Mouse (Mus musculus): ENCODE measurements around the gene Cnst. TPM values are rescaled to one million over a fixed set of nuclear protein-coding genes. Genes with fewer than 3 reads are reported as not detected.

Cnst gene
- total RNA-seq, 2 experiments from 2014 or later = 25.2 to 26.6 TPM

DNA sequence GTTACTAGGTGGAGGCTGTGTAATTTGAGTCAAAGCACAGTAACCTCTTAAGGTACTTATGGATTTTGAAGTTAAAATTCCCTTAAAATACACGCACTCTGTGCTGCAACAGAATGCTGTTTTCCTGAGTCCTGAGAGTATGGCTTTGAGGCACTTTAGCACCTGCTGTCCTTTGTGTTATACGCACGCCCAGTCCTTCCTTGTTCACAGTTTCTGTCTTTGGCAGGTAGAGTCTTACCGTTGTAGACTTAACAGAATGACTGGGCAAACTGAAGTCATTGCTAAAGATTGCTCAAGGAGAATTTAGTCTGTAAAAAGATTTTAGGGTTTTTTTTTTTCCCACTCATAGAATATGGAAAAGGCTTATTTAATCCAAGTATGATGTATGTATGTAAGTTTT, 5.8 kb downstream of the Cnst start:
- intact Hi-C loops (cut with DNase I) = loop anchor here (5.0 kb wide), 1 partner anchor 50 kb away; no protein-coding TSS in a partner anchor
- no peak for DNase-seq

DNA sequence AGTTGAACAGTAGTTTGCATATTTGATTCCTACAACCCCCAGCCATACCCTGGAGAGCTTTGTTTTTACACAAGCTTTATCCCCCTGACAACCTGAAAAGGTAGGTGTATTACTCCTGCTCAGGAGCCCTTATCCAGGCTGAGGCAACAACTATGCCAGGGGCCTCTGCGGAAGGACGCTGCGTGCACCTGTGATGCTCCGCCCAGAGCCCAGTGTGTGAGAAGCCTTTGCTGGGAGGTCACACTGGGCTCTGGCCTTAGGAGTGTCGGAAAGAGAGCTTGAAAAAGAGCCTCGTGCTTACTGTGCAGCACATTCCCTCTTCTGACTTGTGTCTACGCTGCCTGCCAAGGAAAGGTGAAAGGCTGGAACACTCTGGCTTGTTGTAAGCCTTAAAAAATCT, 6.6 kb downstream of the Cnst start:
- DNase-seq = no peak
- intact Hi-C loops (cut with DNase I) = loop anchor here (5.0 kb wide), 1 partner anchor 50 kb away; no protein-coding TSS in a partner anchor

DNA sequence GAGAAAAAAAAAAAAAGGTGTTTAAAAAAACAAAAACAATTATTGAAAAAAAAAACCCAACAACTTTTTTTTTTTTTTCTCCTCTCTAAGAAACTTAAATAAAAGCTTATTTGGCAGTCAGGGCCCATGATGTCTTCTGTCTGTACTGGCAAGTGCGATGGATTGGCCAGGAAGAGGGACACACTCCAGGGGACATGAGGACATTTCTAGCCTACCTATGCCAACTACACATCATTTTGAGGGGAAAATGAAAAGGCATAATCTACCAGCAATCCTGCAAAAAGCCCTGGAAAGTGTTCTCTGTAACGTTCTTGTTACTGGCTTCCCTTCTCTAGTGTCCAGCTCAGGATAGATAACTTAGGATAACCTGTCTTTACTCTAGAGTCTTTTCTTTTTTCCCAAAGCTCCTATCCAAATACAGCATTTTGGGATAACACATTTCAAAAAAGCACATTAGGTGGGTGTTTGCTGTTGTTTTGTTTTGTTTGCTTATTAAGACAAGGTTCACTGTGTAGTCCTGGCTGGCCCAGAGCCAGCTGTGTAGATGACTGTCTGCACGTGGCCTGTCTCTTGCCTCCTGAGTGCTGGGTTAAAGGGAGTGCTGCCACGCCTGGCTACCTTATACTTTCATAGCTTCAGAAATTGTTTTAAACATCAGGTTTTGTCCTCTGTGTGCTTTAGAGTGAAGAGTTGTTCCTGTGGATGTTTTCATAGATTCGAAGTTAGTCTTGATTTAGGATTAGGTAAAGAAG, 7.2 kb downstream of the Cnst start:
- no peak for DNase-seq
- intact Hi-C loops (cut with DNase I) = loop anchor here (5.0 kb wide), 1 partner anchor 49 kb away; no protein-coding TSS in a partner anchor

DNA sequence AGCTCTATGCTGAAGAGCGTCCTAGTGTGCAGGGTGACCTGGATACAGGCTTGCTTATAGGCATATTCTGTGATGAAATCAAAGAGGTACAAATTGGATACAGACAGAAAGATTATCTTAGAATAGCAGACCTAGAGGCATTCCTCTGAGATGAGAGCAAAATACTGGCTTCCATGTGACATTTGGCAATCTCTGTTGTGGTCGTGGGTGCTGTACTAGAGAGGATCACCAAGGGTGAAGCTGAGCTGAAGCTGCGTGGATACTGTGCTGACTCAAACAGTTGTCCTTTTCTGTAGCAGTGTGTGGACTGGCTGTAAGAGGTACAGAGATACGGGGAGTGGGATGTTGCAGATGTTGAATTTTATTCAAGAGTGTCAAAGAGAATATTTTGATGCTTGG, 7.8 kb downstream of the Cnst start:
- no peak for DNase-seq
- intact Hi-C loops (cut with DNase I) = loop anchor here (5.0 kb wide), 1 partner anchor 48 kb away; no protein-coding TSS in a partner anchor

DNA sequence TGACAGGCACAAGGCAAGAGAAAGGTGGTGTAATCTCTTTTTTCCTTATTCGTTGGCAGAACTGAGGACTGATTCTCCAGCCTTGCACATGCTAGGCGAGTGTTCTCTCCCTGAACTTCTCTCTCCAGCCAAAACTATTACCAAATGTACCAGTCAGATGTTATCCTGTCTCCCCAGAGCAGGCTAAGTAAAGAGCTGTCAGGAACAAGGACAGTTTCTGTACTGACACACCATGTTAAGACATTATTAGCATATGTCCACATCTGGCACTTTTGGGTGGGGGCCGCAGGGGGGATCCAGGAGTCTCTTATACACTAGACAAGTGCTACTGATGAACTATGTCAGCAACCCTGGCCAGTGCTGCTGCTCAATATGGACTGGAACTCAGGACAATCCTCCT, 10.8 kb downstream of the Cnst start:
- DNase-seq = no peak
- intact Hi-C loops (cut with DNase I) = no loop called here

DNA sequence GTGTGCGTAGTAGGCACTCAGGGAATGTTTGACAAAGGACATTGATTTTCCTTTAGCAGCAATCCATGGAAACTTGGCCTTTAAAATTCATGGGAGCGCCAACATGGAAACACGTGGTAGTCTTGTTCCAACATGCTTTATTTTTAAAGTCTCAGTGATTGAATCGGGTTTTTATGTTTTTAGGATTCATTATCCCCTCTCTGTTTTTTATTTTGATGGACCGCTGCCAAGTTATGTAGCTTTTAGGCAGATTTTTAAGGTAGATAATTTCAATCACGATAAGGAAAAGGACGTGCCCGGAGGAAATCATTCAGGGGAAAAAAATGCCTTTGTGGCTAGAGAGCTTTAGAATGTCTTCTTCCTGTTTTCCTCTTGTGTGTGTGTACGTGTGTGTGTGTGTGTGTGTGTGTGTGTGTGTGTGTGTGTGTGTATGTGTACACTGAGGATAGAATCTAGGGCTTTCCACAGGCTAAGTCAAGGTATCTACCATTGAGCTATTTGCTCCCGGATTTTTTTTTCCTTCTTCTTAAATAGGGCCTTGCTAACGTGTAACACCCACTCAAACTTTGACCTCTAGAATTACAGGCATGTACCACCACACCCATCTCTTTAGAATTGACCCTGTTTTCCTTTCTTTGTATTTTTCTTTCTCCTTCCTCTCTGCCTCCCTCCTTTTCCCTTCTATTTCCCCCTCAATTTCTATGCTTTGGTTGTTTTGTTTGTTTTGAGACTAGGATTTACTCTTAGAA, 13.4 kb downstream of the Cnst start:
- intact Hi-C loops (cut with DNase I) = no loop called here
- DNase-seq = no peak

DNA sequence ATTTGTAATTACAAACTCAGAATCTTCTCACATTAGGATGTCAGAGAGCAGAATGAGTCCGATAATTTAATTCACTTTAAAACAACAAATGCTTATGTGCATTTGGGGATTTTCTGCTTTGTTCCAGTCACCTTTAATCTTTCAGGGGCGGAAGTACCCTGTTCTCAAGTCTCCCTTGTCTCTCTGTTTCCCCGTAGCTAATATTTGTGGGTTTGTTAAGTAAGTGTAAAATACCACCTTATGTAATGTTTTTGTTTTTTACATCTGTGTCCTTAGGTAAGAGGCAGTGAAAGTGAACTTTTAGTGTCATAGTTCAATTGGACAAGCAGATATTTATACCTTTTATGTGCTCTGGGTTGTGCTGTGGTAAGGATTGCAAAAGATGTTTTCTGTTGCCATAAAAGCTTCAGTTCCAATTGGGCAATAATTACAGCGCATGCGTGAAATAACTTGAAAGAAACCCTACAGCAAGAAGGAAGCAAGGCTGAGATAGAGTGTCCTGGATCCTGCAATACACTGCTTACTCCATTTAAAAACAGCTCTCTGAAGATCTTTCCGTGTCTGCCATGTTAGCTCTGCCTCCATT, 14.8 kb downstream of the Cnst start:
- no peak for DNase-seq
- intact Hi-C loops (cut with DNase I) = no loop called here

DNA sequence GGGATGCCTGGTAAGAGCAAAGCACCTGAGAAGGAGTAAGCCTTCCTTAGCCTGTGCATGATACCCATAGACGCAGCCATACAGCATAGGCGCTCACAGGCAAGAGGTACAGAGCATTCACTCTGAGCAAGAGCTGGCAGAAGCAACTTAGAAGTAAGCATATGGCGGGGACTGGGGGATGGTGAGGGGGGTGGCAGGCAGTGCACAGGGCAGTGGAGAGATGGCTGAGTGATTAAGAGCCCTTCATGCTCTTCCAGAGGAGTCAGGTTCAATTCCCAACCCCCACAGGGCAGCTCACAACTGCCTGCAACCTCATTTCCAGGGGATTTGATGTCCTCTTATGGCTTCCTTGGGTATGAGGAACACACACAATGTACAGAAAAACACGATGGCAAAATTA, 17.0 kb downstream of the Cnst start:
- intact Hi-C loops (cut with DNase I) = no loop called here
- DNase-seq = no peak

DNA sequence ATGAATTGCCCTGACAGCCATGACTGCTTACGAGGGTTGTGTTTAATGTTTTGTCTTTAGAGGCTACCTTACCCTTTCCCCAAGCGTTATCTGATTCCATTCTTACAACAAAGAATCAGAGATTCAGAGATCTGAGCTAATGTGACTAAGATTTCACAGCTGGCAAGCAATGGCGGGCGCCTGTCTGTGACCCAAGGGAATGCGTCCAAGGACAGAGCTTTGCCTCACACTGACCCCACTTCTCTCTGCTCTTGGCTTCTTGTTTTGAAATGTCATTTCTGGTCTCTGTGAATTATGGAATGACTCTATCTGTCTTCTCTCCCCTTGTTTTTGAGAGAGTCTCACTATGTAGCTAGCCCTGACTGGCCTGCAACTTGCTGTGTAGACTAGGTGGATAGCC, 17.8 kb downstream of the Cnst start:
- no peak for DNase-seq
- intact Hi-C loops (cut with DNase I) = no loop called here

DNA sequence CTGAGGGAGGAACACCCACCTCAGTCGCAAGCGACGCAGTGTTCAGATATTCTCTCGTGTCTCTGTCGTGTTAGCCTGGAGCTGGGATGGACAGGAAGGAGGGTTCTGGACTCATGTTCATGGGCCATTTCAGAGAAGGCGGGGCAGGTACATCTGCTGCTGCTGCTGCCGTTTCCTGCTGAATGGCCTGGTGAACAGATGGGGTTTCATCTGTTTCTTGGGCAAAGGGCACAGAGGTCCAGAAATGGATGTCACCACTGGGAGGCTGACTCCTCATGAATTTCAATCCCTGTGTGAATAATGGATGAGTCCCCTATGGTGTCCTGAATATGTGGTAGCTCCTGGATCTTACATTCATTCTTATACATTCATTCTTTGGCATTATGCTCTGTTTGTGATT, 21.4 kb downstream of the Cnst start:
- DNase-seq = no peak
- intact Hi-C loops (cut with DNase I) = no loop called here

DNA sequence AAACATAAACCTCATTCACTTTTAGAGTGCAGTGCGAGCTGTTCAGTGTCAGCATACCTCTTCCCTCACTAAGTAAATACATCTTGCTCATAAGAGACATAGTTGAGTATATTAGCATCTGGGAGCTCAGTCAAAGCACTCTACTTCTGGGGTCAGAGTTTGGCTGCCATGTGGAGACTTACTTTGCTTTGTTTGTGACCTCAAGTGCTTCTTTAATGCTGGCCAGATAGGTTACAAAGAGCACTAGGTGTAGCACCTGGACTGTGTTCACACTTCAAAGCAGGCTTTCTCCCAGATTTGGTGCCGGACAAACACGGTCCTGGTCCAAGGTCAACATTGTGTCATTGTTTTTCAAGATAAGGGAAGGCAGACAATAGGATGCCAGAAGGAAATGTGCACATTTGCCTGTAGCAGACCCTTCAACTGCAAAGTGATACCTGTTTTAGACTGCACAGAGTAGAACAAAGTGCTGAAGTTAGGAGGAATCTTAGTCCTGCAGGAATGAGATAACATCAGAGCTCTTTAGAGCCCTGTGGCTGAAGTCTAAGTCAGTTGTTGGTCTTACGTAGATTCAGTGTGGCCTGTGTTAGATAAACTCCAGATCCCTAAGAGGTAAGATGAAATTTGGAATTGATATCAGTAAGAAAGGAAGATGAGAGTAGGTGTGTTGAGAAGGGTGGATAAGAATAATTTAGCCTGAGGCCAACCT, 22.7 kb downstream of the Cnst start:
- intact Hi-C loops (cut with DNase I) = no loop called here
- no peak for DNase-seq

DNA sequence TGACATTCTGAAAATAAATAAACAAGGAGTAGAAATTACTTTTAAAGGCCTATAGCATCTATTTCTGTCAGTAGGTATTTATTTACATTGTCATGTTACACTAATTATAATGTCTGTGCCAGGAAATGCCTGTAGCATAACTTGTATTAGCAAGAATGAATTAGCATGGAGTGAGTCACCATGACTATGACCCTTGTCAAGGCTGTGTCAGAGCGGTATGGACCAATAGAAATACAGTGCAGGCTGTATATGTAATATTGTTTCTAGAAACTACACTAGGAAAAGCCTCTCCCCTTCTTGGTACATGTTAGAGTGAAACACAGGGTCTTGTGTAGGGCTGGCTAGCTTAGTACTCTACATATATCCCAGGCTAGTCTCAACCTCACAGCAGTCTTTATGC, 24.3 kb downstream of the Cnst start:
- no peak for DNase-seq
- intact Hi-C loops (cut with DNase I) = no loop called here

DNA sequence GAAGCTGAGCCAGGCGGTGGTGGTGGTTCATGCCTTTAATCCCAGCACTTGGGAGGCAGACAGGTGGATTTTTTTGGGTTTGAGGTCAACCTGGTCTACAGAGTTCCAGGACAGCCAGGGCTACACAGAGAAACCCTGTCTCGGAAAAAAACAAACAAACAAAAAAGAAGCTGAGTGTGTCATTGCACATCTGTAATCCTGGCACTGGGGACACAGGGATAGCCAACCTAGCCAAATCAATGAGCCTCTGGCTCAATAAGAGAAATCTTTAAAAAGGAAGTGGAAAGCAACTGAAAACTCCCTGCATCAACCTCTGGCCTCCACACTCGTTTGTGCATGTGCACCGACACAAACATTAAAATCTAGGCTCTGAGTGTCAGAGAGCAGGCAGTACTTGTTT, 25.5 kb downstream of the Cnst start:
- intact Hi-C loops (cut with DNase I) = no loop called here
- no peak for DNase-seq

DNA sequence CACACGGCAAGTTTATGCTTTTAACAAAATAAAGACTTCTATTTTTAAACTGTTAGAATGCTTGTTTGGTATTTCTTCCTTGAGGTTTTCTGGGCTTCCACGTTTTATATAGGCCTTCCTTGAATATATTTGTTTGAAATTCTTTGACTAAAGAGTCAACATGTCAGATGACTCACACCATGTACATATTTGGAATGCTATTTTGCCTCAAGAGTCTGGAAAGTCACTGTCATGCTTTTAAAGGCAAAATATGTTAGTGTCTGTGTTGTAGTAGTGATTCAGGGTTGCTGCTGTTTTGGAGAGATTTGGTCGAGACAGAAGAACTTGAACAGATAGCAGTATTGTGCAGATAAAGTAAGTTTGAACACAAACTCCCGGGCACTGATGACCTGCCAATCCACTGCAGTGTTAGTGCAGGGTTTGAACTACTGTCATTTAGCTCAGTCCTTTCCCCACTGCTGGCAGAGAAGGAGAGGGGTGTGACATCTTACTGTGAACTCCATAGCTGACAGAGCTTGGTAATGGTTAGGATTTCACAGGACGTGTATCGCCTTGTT, 27.6 kb downstream of the Cnst start:
- intact Hi-C loops (cut with DNase I) = no loop called here
- no peak for DNase-seq

DNA sequence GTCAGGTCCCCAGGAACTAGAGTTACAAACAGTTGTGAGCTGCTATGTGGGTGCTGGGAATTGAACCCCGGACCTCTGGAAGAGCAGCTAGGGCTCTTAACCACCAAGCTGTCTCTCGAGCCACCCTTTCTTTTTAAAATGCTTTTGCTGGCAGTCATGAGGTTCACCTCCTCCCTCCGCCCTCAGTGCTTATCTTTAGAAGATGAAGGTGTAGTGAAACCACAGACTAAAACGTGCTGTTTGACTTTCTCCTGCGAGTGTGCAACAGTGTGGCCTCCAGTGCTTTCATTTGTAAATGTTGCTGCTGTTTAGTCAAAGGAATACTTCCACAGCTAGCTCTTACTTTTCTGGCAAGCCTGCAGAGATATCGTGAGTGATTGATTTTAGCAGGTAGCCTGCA, 32.5 kb downstream of the Cnst start:
- no peak for DNase-seq
- intact Hi-C loops (cut with DNase I) = no loop called here

DNA sequence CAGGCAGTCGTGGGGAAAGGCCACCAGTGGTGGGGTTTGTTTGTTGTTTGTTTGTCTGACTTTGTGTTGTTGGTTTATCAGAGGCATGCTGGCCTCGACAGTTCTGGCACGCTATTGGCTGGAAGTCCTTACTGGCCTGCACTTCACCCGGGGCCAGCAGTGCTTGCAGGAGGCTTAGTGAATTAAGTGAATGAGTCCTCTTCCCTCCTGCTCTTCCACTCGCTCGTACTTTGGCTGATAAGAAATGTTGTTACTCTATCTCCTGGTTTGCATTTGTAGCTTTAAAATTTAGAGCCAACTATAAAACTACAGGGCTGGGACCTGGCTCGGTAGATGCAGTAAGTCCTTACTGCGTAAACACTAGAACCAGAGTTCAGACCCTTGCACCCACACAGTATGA, 34.0 kb downstream of the Cnst start:
- DNase-seq = no peak
- intact Hi-C loops (cut with DNase I) = no loop called here

DNA sequence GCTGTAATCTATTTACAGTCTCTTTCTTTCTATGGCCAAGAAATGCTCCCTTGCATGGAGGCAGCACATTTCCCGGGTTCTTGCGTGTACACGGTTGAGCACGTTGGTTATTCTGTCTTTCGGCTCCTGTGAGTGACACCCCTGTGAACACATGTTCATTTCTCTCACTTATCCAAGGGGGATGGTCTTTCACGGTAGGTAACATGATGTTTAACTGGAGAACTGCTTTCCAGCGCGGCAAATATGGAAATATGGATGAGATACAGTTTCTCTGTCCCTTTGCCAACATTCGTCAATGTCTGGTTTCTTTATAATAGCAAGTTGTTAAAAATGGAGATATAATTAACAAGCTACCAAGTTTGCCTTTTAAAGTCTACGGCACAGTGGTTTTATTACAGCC, 35.3 kb downstream of the Cnst start:
- intact Hi-C loops (cut with DNase I) = no loop called here

DNA sequence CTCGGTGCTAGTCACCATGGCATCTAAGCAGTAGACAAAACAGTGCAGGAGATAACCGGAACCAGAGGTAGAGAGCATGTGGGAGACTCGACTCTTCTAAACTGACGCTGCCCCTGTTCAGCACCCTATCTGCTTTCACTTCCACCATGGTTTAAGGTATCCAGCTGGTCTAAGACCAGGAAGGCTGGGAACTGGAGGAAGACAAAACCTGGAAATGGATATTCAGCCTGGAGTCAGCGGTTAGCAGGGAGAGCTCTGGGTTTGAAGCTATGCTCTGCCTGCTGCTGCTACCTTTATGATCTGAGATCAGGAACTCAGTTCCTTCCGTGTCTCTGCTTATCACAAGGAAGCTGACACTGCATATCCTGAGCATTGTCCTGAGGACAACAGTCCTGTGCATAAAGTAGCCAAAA, 35.9 kb downstream of the Cnst start:
- DNase-seq = no peak
- intact Hi-C loops (cut with DNase I) = no loop called here

More for the DNA sequence above, 35.3 kb downstream of the Cnst start:
- no peak for DNase-seq

DNA sequence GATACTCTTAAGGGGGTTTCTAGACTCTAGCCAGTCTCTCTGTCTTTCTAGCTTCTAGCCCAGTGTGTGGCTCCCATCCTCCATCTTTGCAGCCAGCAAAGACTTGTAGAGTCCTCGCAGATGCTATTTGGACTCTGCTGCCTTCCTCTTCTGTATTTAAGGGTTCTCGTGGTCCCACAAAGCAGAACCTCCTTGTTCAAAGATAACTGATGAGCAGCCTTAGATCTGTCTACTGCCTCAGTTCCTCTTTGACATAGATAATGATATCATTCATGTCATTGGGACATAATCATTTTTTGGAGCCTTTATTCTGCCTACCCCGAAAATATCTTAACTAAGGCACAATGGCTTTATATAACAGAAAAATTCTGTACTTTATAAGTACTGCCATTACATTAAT, 36.9 kb downstream of the Cnst start:
- intact Hi-C loops (cut with DNase I) = no loop called here
- no peak for DNase-seq

DNA sequence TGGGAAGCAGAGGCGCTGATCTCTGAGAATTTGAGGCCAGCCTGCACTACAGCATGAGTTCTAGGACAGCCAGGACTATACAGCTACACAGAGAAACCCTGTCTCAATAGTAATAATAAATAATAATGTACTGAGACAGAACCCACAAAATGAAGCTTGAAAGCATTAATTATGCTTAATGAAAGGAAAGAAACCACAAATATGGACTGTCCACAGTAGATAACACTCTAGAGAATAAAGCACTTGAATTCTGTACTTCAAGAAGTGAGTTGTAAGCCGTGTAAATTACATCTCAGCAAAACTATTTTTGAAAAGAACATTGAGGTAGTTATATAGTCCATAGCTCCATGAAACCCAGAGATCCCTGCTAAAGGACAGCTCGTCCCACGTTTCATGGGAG, 38.0 kb downstream of the Cnst start:
- intact Hi-C loops (cut with DNase I) = no loop called here
- DNase-seq = no peak

DNA sequence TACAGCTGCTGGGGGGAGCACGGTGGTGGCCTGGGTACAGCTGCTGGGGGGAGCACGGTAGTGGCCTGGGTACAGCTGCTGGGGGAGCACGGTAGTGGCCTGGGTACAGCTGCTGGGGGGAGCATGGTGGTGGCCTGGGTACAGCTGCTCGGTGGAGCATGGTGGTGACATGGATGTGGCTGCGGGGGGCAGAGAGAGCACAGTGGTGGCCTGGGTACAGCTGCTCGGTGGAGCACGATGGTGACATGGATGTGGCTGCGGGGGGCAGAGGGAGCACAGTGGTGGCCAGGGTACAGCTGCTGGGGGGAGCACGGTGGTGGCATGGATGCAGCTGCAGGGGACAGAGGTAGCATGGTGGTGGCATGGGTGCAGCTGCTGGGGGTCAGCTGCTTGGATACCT, 39.5 kb downstream of the Cnst start:
- DNase-seq = no peak
- intact Hi-C loops (cut with DNase I) = no loop called here

Data from gastrocnemius, postnatal 36 days (tissue).